Mouse (Mus musculus): Measurements from ENCODE around the gene Tmem131l.

The Tmem131l gene

GRCm38 (mm10) chr3:84048729-84049175, 8.8 kb upstream of the Tmem131l start:
- no peak for DNase-seq (ENCODE audit: low read depth, low spot score)

- no peak for DNase-seq (ENCODE audit: low read depth, low spot score)
Measured at GRCm38 (mm10) chr3:84046206-84046605, 6.2 kb upstream of the Tmem131l start.

- peak; percentile 34 for DNase-seq (ENCODE audit: low read depth, low spot score)
Measured at GRCm38 (mm10) chr3:84041739-84042138, 1.8 kb upstream of the Tmem131l start.

- DNase-seq (ENCODE audit: low read depth, low spot score) = peak; percentile 91
Measured at GRCm38 (mm10) chr3:84040476-84041082, 604 bp upstream of the Tmem131l start.

- peak; percentile 98 for DNase-seq (ENCODE audit: low read depth, low spot score)
Measured at GRCm38 (mm10) chr3:84038981-84039645, 862 bp downstream of the Tmem131l start.

GRCm38 (mm10) chr3:84038126-84038525, 1.8 kb downstream of the Tmem131l start:
- no peak for DNase-seq (ENCODE audit: low read depth, low spot score)

- peak; percentile 53 for DNase-seq (ENCODE audit: low read depth, low spot score)
Measured at GRCm38 (mm10) chr3:84037536-84037935, 2.4 kb downstream of the Tmem131l start.

- peak; percentile 67 for DNase-seq (ENCODE audit: low read depth, low spot score)
Measured at GRCm38 (mm10) chr3:84036866-84037265, 3.1 kb downstream of the Tmem131l start.

- DNase-seq (ENCODE audit: low read depth, low spot score) = peak; percentile 79
Measured at GRCm38 (mm10) chr3:84035728-84036364, 4.1 kb downstream of the Tmem131l start.

- DNase-seq (ENCODE audit: low read depth, low spot score) = peak; percentile 78
Measured at GRCm38 (mm10) chr3:84034115-84034780, 5.7 kb downstream of the Tmem131l start.

GRCm38 (mm10) chr3:84032933-84033730, 6.8 kb downstream of the Tmem131l start:
- DNase-seq (ENCODE audit: low read depth, low spot score) = no peak

- DNase-seq (ENCODE audit: low read depth, low spot score) = no peak
Measured at GRCm38 (mm10) chr3:84032419-84032818, 7.6 kb downstream of the Tmem131l start.

GRCm38 (mm10) chr3:84031216-84031615, 8.8 kb downstream of the Tmem131l start:
- DNase-seq (ENCODE audit: low read depth, low spot score) = no peak

GRCm38 (mm10) chr3:84028968-84029367, 11.0 kb downstream of the Tmem131l start:
- no peak for DNase-seq (ENCODE audit: low read depth, low spot score)

- no peak for DNase-seq (ENCODE audit: low read depth, low spot score)
Measured at GRCm38 (mm10) chr3:84027691-84028159, 12.2 kb downstream of the Tmem131l start.

GRCm38 (mm10) chr3:84024512-84025072, 15.4 kb downstream of the Tmem131l start:
- no peak for DNase-seq (ENCODE audit: low read depth, low spot score)

- DNase-seq (ENCODE audit: low read depth, low spot score) = no peak
Measured at GRCm38 (mm10) chr3:84022723-84023122, 17.3 kb downstream of the Tmem131l start.

- DNase-seq (ENCODE audit: low read depth, low spot score) = no peak
Measured at GRCm38 (mm10) chr3:84022201-84022584, 17.8 kb downstream of the Tmem131l start.

- DNase-seq (ENCODE audit: low read depth, low spot score) = no peak
Measured at GRCm38 (mm10) chr3:84021217-84022200, 18.5 kb downstream of the Tmem131l start.

GRCm38 (mm10) chr3:84020528-84020927, 19.4 kb downstream of the Tmem131l start:
- no peak for DNase-seq (ENCODE audit: low read depth, low spot score)

Measured in A20 (cell line).